Mouse (Mus musculus) granulocyte monocyte progenitor cell, adult 5-6 weeks (primary cell): ENCODE measurements around the gene Mapk8ip2. TPM values are rescaled to one million over a fixed set of nuclear protein-coding genes. Genes with fewer than 3 reads are reported as not detected.

ENCODE experiments used
- total RNA-seq, 2 experiments: library from RNA; stranded (forward) in 1 of 2; stranded (reverse) in 1 of 2; fragments of 200-712, 200-1000 nt in 1 of 2; fragments of >200 nt in 1 of 2; fragmentation: Nextera tagmentation in 1 of 2; gene quantifications; 2 replicates each; pipeline ENCODE4 v1.2.3; 2014 to 2017

The Mapk8ip2 gene
- total RNA-seq, 2 experiments from 2014 or later = not detected

Other genes starting within 250 kb of the Mapk8ip2 start
- gene Ppp6r2, start 242.4 kb upstream of the Mapk8ip2 start, total RNA-seq (2014; fragmentation: Nextera tagmentation) = 9.2 and 10.5 TPM in 2 replicates
- 5.8 and 6.4 TPM in 2 replicates for gene Ppp6r2, start 242.4 kb upstream of the Mapk8ip2 start, total RNA-seq (2017)
- gene Sbf1, start 138.6 kb upstream of the Mapk8ip2 start, total RNA-seq (2014; fragmentation: Nextera tagmentation) = 88.1 and 131 TPM in 2 replicates
- gene Sbf1, start 138.6 kb upstream of the Mapk8ip2 start, total RNA-seq (2017) = 43.1 and 52.0 TPM in 2 replicates
- gene Adm2, start 131.2 kb upstream of the Mapk8ip2 start, total RNA-seq (2014; fragmentation: Nextera tagmentation) = not detected in 2 replicates
- not detected in 2 replicates for gene Adm2, start 131.2 kb upstream of the Mapk8ip2 start, total RNA-seq (2017)
- gene Miox, start 119.5 kb upstream of the Mapk8ip2 start, total RNA-seq (2014; fragmentation: Nextera tagmentation) = not detected in 2 replicates
- not detected in 2 replicates for gene Miox, start 119.5 kb upstream of the Mapk8ip2 start, total RNA-seq (2017)
- gene Lmf2, start 98.3 kb upstream of the Mapk8ip2 start, total RNA-seq (2014; fragmentation: Nextera tagmentation) = 15.4 and 22.3 TPM in 2 replicates
- 8.9 and 11.0 TPM in 2 replicates for gene Lmf2, start 98.3 kb upstream of the Mapk8ip2 start, total RNA-seq (2017)
- gene Ncaph2, start 98.2 kb upstream of the Mapk8ip2 start, total RNA-seq (2014; fragmentation: Nextera tagmentation) = 87.4 and 136 TPM in 2 replicates
- gene Ncaph2, start 98.2 kb upstream of the Mapk8ip2 start, total RNA-seq (2017) = 92.2 and 118 TPM in 2 replicates
- gene Sco2, start 80.1 kb upstream of the Mapk8ip2 start, total RNA-seq (2014; fragmentation: Nextera tagmentation) = 12.4 and 27.5 TPM in 2 replicates
- gene Sco2, start 80.1 kb upstream of the Mapk8ip2 start, total RNA-seq (2017) = 22.7 and 31.5 TPM in 2 replicates
- not detected in 2 replicates for gene Tymp, start 76.9 kb upstream of the Mapk8ip2 start, total RNA-seq (2014; fragmentation: Nextera tagmentation)
- 0.43 and 1.1 TPM in 2 replicates for gene Tymp, start 76.9 kb upstream of the Mapk8ip2 start, total RNA-seq (2017)
- gene Odf3b, start 74.6 kb upstream of the Mapk8ip2 start, total RNA-seq (2014; fragmentation: Nextera tagmentation) = 3.1 and 4.2 TPM in 2 replicates
- 0.46 TPM in 1 of 2 replicates, not detected in the other for gene Odf3b, start 74.6 kb upstream of the Mapk8ip2 start, total RNA-seq (2017)
- not detected in 2 replicates for gene Klhdc7b, start 69.0 kb upstream of the Mapk8ip2 start, total RNA-seq (2014; fragmentation: Nextera tagmentation)
- 0.13 TPM in 1 of 2 replicates, not detected in the other for gene Klhdc7b, start 69.0 kb upstream of the Mapk8ip2 start, total RNA-seq (2017)
- not detected in 2 replicates for gene Syce3, start 43.4 kb upstream of the Mapk8ip2 start, total RNA-seq (2014; fragmentation: Nextera tagmentation)
- gene Syce3, start 43.4 kb upstream of the Mapk8ip2 start, total RNA-seq (2017) = not detected in 2 replicates
- 2.8 and 2.9 TPM in 2 replicates for gene Cpt1b, start 28.1 kb upstream of the Mapk8ip2 start, total RNA-seq (2014; fragmentation: Nextera tagmentation)
- gene Cpt1b, start 28.1 kb upstream of the Mapk8ip2 start, total RNA-seq (2017) = 1.5 TPM in 1 of 2 replicates, not detected in the other
- not detected in 2 replicates for gene C730034F03Rik, start 24.3 kb upstream of the Mapk8ip2 start, total RNA-seq (2014; fragmentation: Nextera tagmentation)
- gene C730034F03Rik, start 24.3 kb upstream of the Mapk8ip2 start, total RNA-seq (2017) = 2.7 and 3.6 TPM in 2 replicates
- gene Gm44502, start 24.2 kb upstream of the Mapk8ip2 start, total RNA-seq (2014; fragmentation: Nextera tagmentation) = not detected in 2 replicates
- 0.82 TPM in 1 of 2 replicates, not detected in the other for gene Gm44502, start 24.2 kb upstream of the Mapk8ip2 start, total RNA-seq (2017)
- gene Chkb, start 24.0 kb upstream of the Mapk8ip2 start, total RNA-seq (2014; fragmentation: Nextera tagmentation) = 77.0 and 85.0 TPM in 2 replicates
- gene Chkb, start 24.0 kb upstream of the Mapk8ip2 start, total RNA-seq (2017) = 25.3 and 27.7 TPM in 2 replicates
- gene Arsa, start 23.5 kb downstream of the Mapk8ip2 start, total RNA-seq (2014; fragmentation: Nextera tagmentation) = 12.7 and 21.4 TPM in 2 replicates
- 8.5 and 30.3 TPM in 2 replicates for gene Arsa, start 23.5 kb downstream of the Mapk8ip2 start, total RNA-seq (2017)
- 0.34 and 0.58 TPM in 2 replicates for gene Shank3, start 45.7 kb downstream of the Mapk8ip2 start, total RNA-seq (2014; fragmentation: Nextera tagmentation)
- 0.26 and 0.47 TPM in 2 replicates for gene Shank3, start 45.7 kb downstream of the Mapk8ip2 start, total RNA-seq (2017)
- gene Acr, start 114.4 kb downstream of the Mapk8ip2 start, total RNA-seq (2014; fragmentation: Nextera tagmentation) = not detected in 2 replicates
- not detected in 2 replicates for gene Acr, start 114.4 kb downstream of the Mapk8ip2 start, total RNA-seq (2017)
- 10.2 and 16.8 TPM in 2 replicates for gene Rabl2, start 138.0 kb downstream of the Mapk8ip2 start, total RNA-seq (2014; fragmentation: Nextera tagmentation)
- gene Rabl2, start 138.0 kb downstream of the Mapk8ip2 start, total RNA-seq (2017) = 11.1 and 18.9 TPM in 2 replicates